Mouse (Mus musculus) lung, postnatal 0 days (tissue): Measurements from ENCODE around the gene Mettl23.

Experiments
- CTCF ChIP-seq: IDR thresholded peaks from 2 replicates; pipeline ENCODE4 v1.5.1; 2016; ENCODE audit warnings: antibody characterized with exemption, mild to moderate bottlenecking
- EP300 ChIP-seq: IDR thresholded peaks from 2 replicates; pipeline ENCODE4 v1.6.1; 2016; ENCODE audit warnings: antibody characterized with exemption, mild to moderate bottlenecking, control low read depth

DNA sequence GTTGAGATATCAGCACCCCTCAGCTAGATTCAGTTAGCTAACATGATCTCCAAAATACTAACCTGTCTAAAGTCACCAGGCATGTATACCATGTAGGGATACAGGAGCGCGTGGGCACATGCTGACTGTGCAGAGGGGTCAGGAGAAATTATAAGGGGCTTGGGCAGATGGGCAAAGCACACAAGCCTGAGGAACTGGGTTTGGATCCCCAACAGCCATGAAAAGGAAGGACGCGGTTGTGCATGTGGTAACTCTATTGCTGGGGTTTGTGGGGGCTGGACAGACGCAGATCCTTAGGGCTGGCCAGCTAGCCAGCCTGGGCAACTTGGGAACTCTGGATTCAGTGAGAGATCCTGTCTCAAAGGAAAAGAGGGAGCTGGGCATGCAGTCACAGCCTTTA, 25.5 kb upstream of the Mettl23 start:
- TF ChIP-seq CTCF (no peak), EP300 (no peak)
